Mouse (Mus musculus): Measurements from ENCODE around the gene Gm11213.

Gm11213 gene

GRCm38 (mm10) chr4:63604945-63605344 lies at the start of gene Gm11213:
Gene Gm11213, minus strand, starts transcription at chr4:63605261.
- DNase-seq (ENCODE audit: low spot score in 2 of 2), result no peak

GRCm38 (mm10) chr4:63654381-63654780 lies 49.3 kb upstream of the Gm11213 start:
- DNase-seq (ENCODE audit: low spot score in 2 of 2), result no peak

GRCm38 (mm10) chr4:63643956-63644726 lies 39.1 kb upstream of the Gm11213 start:
- DNase-seq (ENCODE audit: low spot score in 2 of 2), result no peak

GRCm38 (mm10) chr4:63639842-63640241 lies 34.8 kb upstream of the Gm11213 start:
- no peak for DNase-seq (ENCODE audit: low spot score in 2 of 2)

GRCm38 (mm10) chr4:63638603-63639002 lies 33.5 kb upstream of the Gm11213 start:
- DNase-seq (ENCODE audit: low spot score in 2 of 2), result no peak

- DNase-seq (ENCODE audit: low spot score in 2 of 2), result no peak
Measured at GRCm38 (mm10) chr4:63633181-63633580, 28.1 kb upstream of the Gm11213 start.

- no peak for DNase-seq (ENCODE audit: low spot score in 2 of 2)
Measured at GRCm38 (mm10) chr4:63627111-63627510, 22.1 kb upstream of the Gm11213 start.

GRCm38 (mm10) chr4:63625563-63626080 lies 20.6 kb upstream of the Gm11213 start:
- DNase-seq (ENCODE audit: low spot score in 2 of 2), result no peak

- peak in 1 of 2 experiments; percentile 18 for DNase-seq (ENCODE audit: low spot score in 2 of 2)
Measured at GRCm38 (mm10) chr4:63622378-63622835, 17.3 kb upstream of the Gm11213 start, which contains the start of gene Tex48. Gene Tex48, minus strand, starts transcription at chr4:63622428.

GRCm38 (mm10) chr4:63621861-63622260 lies 16.8 kb upstream of the Gm11213 start:
- no peak for DNase-seq (ENCODE audit: low spot score in 2 of 2)

GRCm38 (mm10) chr4:63608391-63608790 lies 3.3 kb upstream of the Gm11213 start:
- DNase-seq (ENCODE audit: low spot score in 2 of 2), result no peak

GRCm38 (mm10) chr4:63605968-63606367 lies 907 bp upstream of the Gm11213 start:
- no peak for DNase-seq (ENCODE audit: low spot score in 2 of 2)

GRCm38 (mm10) chr4:63605545-63605944 lies 484 bp upstream of the Gm11213 start:
- DNase-seq (ENCODE audit: low spot score in 2 of 2), result no peak

- DNase-seq (ENCODE audit: low spot score in 2 of 2), result no peak
Measured at GRCm38 (mm10) chr4:63601263-63601662, 3.8 kb downstream of the Gm11213 start.

GRCm38 (mm10) chr4:63600786-63601185 lies 4.3 kb downstream of the Gm11213 start:
- DNase-seq (ENCODE audit: low spot score in 2 of 2), result no peak

- DNase-seq (ENCODE audit: low spot score in 2 of 2), result no peak
Measured at GRCm38 (mm10) chr4:63596010-63596409, 9.1 kb downstream of the Gm11213 start.

- DNase-seq (ENCODE audit: low spot score in 2 of 2), result peak in 1 of 2 experiments; percentile 14
Measured at GRCm38 (mm10) chr4:63595259-63595658, 9.8 kb downstream of the Gm11213 start.

- DNase-seq (ENCODE audit: low spot score in 2 of 2), result no peak
Measured at GRCm38 (mm10) chr4:63594459-63595110, 10.5 kb downstream of the Gm11213 start.

- no peak for DNase-seq (ENCODE audit: low spot score in 2 of 2)
Measured at GRCm38 (mm10) chr4:63590538-63590937, 14.5 kb downstream of the Gm11213 start.

- peak in 1 of 2 experiments; percentile 14 for DNase-seq (ENCODE audit: low spot score in 2 of 2)
Measured at GRCm38 (mm10) chr4:63589987-63590386, 15.1 kb downstream of the Gm11213 start.

GRCm38 (mm10) chr4:63586240-63586639 lies 18.8 kb downstream of the Gm11213 start:
- DNase-seq (ENCODE audit: low spot score in 2 of 2), result no peak

- no peak for DNase-seq (ENCODE audit: low spot score in 2 of 2)
Measured at GRCm38 (mm10) chr4:63585216-63585615, 19.8 kb downstream of the Gm11213 start.

- no peak for DNase-seq (ENCODE audit: low spot score in 2 of 2)
Measured at GRCm38 (mm10) chr4:63582580-63582979, 22.5 kb downstream of the Gm11213 start.

Data from spleen, postnatal 36 days (tissue).